Mouse (Mus musculus): Measurements from ENCODE around the gene Fzd7.
"Not testable (repeated sequence)": the region's sequence is repeated elsewhere in the genome, so short reads cannot be mapped to it uniquely, and the experiment has no call there.

Fzd7 gene

DNA sequence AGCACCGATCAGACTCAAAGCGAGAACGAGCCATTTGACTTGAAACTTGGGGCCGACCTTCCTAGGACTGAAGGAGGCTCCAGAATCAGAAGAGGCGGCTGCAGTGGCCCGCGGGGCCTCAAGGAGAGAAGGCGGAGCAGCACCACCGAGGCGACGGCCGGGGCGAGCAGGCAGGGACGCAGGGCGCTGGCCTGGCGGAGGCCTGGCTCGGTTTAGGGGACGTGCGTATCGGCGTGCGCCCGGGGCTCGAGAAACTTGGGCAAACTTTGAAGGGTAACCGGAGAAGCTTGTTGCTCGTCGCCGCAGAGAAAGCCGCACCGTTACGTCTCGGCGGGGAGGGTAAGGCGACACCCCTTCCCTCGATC is at the start of gene Fzd7:
Gene Fzd7, plus strand, starts transcription at position 94 of the 365 bp plus-strand sequence.
- no peak for DNase-seq (ENCODE audit: low spot score in 2 of 2)

DNA sequence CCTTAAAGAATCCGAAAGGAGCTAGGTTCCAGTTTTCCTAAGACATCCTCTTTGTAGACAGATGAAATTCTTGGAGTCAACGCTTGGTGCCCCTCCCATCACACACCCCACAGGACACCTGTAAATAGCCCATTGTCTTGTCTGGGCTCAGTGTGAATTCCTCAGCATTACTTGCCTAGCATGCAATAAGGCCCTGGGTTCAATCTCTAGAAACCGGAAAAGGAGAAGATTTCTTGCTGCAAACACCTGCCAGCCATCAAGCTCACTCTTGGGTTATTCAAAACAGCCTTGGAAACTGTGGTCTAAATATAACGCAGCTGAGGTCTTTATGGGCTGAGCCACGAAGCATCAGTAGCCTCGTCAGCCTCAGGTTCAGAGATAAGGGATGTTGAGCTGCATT is 48.9 kb upstream of the Fzd7 start:
- DNase-seq (ENCODE audit: low spot score in 2 of 2), result no peak

DNA sequence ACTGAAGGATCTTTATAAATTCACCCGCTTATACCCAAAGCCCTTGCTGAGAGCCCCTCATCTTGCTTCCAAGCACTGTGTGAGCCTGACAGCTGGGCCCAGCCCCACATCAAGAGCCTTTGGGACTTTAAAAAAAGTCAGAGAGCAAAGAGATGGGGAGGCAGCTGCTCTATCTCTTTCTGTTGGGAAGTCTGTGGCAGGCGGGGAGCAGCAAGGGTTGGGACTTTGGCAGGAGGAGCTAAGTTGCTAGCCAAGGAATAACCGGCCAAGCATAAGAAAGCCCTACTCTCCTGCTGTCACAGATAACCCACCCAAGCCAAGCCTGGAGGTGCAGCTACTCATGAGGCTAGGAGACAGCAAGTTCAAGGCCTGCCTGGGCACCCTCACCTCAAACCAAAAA is 48.2 kb upstream of the Fzd7 start:
- DNase-seq (ENCODE audit: low spot score in 2 of 2), result no peak

DNA sequence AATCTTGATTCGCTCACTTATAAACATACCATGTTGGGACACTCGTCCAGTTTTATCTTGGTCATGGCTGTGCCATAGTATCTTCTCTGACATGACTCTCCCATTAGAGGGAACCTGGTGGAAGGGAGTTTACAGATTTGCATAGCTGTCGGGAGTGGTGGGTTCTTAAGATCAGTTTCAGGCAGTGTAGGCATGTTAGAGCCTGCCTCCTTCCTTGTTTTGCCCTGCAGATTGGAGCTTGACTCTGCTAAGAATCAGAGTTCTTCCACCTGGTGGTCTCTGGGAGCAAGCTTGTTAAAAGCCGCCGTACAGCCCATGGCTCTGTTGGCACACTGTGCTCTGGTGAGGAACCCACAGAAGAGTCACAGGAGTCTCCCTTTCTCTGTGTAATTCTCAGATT is 47.0 kb upstream of the Fzd7 start:
- DNase-seq (ENCODE audit: low spot score in 2 of 2), result no peak

GRCm38 (mm10) chr1:59436321-59436720 is 45.9 kb upstream of the Fzd7 start:
- DNase-seq (ENCODE audit: low spot score in 2 of 2), result no peak

GRCm38 (mm10) chr1:59437927-59438326 is 44.3 kb upstream of the Fzd7 start:
- no peak for DNase-seq (ENCODE audit: low spot score in 2 of 2)

DNA sequence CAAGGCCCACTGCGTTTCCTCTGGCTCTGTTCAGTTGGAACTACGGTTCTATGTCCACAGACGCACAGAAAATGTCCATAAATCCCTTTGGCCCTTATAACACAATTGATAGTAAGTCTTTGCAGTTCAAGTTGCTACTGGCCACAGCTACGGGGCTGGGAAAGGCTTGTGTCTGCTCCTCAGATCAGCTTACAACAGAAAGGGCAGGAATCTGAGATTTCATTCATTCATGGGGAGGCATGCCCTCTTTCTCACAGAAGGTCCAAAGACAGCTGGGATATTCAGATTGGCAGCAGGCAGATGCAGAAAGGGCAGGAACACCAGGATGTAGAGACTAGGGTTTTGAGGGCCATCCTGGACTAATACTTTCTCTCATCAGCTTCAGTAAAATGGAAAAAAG is 43.9 kb upstream of the Fzd7 start:
- no peak for DNase-seq (ENCODE audit: low spot score in 2 of 2)

DNA sequence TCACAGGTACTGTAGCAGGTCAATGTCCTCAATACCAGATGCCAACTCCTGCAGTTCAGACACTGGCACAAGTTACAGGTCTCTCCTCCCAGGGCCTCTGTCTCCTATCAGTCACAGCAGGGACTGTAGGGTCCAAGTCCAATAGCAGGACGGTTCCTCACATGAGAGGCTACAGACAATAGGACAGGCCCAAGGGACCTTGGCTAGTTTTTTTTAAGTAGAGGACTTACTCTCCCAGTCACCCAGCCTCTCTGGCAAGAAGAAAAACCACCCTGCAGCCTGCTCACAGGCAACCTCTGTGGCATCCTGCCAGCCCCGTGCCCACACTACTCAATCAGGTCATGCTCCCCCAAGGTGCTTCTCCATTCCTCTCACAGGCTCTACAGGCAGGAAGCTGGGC is 43.0 kb upstream of the Fzd7 start:
- no peak for DNase-seq (ENCODE audit: low spot score in 2 of 2)

DNA sequence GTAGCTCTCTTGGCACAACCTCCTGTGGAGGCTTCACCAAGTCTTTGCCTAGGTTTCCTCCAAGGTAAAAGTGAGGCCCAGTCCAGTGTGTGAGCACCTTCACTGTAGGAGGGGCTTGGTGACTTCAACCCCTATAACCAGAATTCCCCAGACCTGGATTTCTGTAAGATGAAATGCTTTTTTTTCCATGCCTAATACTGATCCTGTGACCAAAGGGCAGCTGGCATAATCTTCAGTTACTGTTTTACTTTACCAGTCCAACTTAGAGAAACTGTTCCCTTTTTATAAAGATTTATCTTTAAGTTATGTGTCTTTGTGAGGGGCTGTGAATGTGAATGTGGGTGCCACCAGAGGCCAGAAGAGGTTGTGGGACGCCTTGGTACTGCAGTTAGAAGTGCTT is 42.3 kb upstream of the Fzd7 start:
- no peak for DNase-seq (ENCODE audit: low spot score in 2 of 2)

DNA sequence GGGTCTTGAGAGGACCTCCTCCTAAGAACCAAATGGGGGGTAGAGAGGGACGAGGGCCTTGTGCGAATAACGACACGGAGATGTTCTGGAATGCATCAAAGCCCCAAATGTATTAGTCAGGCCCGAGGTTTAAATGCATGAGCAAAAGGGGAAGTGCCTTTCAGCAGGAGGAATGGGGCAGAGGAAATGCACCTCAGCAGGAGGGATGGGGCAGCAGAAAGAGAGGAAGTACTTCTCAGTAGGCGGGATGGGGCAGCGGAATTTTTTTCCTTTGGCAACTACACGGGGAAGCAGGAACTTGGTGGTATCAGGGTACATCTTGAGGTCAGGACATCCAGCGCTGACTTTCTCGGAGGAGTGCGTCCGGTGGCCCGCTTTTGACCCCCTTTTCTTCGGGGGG is 39.5 kb upstream of the Fzd7 start:
- DNase-seq (ENCODE audit: low spot score in 2 of 2), result not testable (repeated sequence)

DNA sequence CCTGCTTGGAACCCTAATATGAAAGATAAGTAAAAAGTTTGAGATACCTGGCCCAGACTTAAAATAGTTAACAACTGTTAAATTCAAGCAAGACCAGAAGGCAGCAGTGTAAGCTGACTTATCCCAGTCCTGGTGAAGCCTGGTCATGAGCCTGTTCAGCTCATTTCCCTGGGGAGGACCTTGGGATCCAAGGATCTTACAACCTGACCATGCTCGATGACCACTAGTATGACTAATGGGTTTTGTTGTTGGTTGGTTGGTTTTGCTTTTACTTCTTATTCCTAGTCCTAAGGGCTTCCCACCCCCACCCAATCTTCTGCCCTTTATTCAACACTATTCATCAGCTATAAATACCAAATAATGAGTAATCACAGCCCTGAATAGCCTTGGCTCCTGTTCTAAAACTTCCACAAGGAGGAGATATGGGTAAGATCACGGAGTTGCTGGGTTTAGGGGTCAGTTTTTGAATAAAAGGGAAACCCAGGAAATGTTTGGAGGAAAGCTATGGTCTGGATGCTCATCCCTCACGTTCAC is 38.0 kb upstream of the Fzd7 start:
- DNase-seq (ENCODE audit: low spot score in 2 of 2), result no peak

DNA sequence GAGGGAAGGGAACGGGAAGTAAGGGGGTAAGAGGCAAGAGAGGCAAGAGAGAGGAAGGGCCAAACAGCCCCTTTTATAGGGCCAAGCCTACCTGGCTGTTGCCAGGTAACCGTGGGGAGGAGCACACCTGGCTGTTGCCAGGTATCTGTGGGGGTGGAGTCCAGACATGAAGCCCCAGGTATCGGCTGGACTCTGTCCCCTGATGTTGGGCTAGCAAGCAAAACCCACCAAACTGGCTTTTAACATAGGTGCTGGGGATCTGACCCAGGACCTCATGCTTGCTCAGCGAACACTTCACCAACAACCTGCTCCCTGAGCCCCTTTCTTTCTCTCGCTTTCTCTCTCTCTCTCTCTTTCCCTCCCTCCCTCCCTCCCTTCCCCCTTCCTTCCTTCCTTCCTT is 37.0 kb upstream of the Fzd7 start:
- no peak for DNase-seq (ENCODE audit: low spot score in 2 of 2)

GRCm38 (mm10) chr1:59448497-59449270 is 33.5 kb upstream of the Fzd7 start:
- no peak for DNase-seq (ENCODE audit: low spot score in 2 of 2)

- no peak for DNase-seq (ENCODE audit: low spot score in 2 of 2)
Measured at GRCm38 (mm10) chr1:59449423-59449822, 32.8 kb upstream of the Fzd7 start.

- DNase-seq (ENCODE audit: low spot score in 2 of 2), result no peak
Measured at GRCm38 (mm10) chr1:59450896-59451295, 31.3 kb upstream of the Fzd7 start.

DNA sequence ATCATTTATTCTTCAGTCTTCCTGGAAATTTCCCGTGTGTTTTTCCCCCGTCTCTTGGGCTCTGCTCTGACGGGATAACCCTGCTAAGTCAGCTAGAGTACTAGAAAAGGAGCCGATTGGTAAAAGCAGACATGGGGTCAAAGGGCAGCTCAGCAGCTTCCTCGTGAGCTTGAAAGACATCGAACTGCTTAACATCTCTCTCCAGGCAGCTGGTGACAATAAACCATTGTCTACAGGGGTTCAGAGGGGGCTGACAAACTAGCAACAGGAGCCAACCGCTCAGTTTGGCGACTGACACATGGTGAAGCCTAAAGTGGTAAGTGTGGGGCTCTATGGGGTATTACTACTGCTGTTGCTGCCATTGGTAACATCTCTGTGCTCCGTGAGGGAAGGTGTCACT is 30.6 kb upstream of the Fzd7 start:
- no peak for DNase-seq (ENCODE audit: low spot score in 2 of 2)

DNA sequence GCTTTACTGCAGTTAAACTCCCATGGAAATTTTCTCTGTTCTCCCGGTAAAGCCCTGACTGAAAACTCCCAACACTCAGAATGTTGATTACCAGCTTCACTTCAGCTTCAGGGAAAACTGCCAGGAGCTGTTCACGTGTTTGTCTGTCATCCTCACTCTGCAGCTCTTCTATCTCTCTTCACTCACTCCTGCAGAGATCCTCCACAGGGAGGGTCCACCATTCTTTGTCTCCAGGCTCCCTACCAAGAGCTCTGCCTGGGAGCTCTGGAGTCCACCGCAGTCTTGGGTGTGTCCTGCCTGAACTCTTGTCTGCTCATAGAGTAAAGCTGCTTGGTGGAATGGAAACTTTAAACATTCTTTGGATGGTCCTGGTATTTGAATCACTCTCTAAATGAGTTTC is 25.4 kb upstream of the Fzd7 start:
- no peak for DNase-seq (ENCODE audit: low spot score in 2 of 2)

GRCm38 (mm10) chr1:59457873-59458272 is 24.4 kb upstream of the Fzd7 start:
- no peak for DNase-seq (ENCODE audit: low spot score in 2 of 2)

GRCm38 (mm10) chr1:59458886-59459285 is 23.3 kb upstream of the Fzd7 start:
- no peak for DNase-seq (ENCODE audit: low spot score in 2 of 2)

DNA sequence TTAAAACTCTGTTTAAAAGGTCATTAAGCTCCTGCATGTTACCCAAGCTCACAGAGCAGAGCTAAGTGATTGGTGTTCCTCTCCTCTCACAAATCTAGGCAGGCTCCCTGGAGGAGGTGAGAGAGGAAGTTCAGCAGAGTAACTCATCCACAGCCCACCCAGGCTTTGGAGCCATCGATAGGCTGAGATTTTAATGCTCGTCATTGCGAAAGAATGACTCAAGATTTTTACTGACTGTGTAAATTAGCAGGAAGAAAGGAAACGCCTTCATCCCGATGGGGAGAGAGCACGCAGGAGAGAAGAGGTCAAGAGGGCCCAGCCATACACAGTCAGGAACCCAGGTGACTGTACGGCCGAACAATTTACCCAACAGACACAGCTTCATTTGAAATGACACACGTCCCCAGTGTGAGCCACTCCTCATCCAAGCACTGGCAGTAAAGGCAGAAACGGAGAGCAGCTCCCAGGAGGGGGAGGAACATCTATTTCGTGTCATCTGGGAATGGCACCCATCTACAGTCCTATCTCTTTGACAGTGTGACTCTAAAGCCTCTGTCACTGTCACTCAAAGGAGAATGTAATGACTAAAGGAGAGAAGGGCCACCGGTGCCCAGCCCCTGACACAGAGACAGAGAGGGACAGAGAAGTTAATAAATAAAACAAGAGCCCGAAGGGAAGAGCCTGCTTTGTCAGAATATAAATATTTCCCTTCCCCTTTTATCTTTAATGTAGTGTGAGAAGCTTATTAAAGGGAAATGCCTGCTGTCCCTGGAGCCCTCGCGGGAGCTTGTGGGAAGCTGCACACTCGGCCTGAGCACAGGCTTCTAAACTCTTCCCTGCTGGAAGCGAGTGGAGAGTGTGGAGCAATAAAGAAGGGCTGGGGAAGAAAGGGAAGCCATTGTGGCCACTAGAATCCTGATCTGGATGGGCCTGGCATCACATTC is 17.3 kb upstream of the Fzd7 start:
- DNase-seq (ENCODE audit: low spot score in 2 of 2), result no peak

DNA sequence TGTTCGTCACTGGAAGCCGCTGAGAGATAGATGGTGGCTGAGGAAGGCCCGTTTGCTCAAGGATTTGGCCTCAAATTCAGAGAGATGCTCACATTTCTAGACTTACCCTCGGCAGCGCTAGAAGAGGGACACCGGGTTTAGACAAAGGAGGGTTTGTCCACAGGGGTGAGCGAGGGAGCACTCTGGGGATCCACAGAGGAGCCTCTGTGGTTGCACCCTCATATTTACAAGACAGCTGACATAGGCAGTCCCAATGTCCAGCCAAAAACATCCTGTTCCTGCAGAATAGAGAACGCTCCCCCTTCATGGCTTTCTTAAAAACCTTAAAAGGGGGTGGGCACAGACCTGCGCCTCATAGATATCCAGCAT is 16.6 kb upstream of the Fzd7 start:
- DNase-seq (ENCODE audit: low spot score in 2 of 2), result no peak

GRCm38 (mm10) chr1:59469170-59469569 is 13.1 kb upstream of the Fzd7 start:
- DNase-seq (ENCODE audit: low spot score in 2 of 2), result no peak

DNA sequence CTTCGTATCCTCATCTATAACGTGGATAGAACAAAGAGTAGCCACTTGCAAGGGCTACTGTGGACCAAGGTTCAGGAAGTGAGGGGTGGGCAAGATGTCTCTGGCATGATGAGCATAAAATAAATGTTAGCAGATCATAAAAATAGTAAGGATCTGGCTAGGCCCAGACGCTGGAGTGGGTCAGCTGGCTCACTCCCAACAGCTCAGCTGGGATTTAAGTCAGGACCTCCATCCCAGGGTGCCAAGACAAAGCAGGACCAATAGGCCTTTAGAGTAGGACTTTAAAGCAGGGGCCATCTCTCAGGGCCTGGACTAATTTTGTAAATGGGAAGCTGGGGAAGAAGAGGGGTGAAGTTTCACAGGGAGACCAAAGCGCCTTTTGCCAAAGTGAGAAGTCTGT is 11.5 kb upstream of the Fzd7 start:
- no peak for DNase-seq (ENCODE audit: low spot score in 2 of 2)
